Mouse (Mus musculus): ENCODE results near the gene Hint1.

- TF ChIP-seq POLR2A (IDR thresholded peaks at IDR 0.05; ENCODE audit: extremely low read depth, insufficient read depth, low read length) (no peak), CTCF (IDR thresholded peaks at IDR 0.05; ENCODE audit: extremely low read depth, insufficient read depth, low read length) (no peak)
Measured at GRCm38 (mm10) chr11:54913841-54914240, 47.7 kb downstream of the Hint1 start.

All from cortical plate, adult 2 months (tissue).